Mouse (Mus musculus) hindbrain, embryonic 14.5 days (tissue): ENCODE data around the gene Rbfox1. TPM values are rescaled to one million over a fixed set of nuclear protein-coding genes. Genes with fewer than 3 reads are reported as not detected.

ENCODE experiments used
- ATAC-seq: fragments of 200-750 bp; cut with Nextera tagmentation; 2 replicates; pipeline ENCODE4 v1.8.0; 2017; ENCODE audit warnings: moderate number of reproducible peaks, mild to moderate bottlenecking, moderate TSS enrichment, moderate library complexity; ENCODE audit not compliant: low FRiP score
- DNase-seq: peaks from one replicate; pipeline ENCODE4 v3.0.0-alpha.2; 2015; ENCODE audit warnings: low spot score
- H3K27ac ChIP-seq: fragments of 300-500 bp; sonication (generic); 2 replicates; pipeline ENCODE4 v1.5.1; 2014; ENCODE audit warnings: mild to moderate bottlenecking, moderate library complexity
- H3K27me3 ChIP-seq: fragments of 300-500 bp; sonication (generic); 2 replicates; pipeline ENCODE4 v1.6.1; 2014; ENCODE audit warnings: mild to moderate bottlenecking, low read length, mixed read lengths; ENCODE audit not compliant: control insufficient read depth, insufficient read depth
- H3K36me3 ChIP-seq: fragments of 300-500 bp; sonication (generic); replicated peaks from 2 replicates; pipeline ENCODE4 v1.6.1; 2014; ENCODE audit not compliant: control insufficient read depth, insufficient read depth
- H3K4me1 ChIP-seq: fragments of 300-500 bp; sonication (generic); replicated peaks from 2 replicates; pipeline ENCODE4 v1.6.1; 2014; ENCODE audit warnings: antibody characterized with exemption, low read length, mixed read lengths; ENCODE audit not compliant: control insufficient read depth, insufficient read depth
- H3K4me2 ChIP-seq: fragments of 300-500 bp; sonication (generic); replicated peaks from 2 replicates; pipeline ENCODE4 v1.6.1; 2014; ENCODE audit warnings: mild to moderate bottlenecking, moderate library complexity
- H3K4me3 ChIP-seq: fragments of 300-500 bp; sonication (generic); replicated peaks from 2 replicates; pipeline ENCODE4 v1.5.1; 2014; ENCODE audit warnings: mild to moderate bottlenecking, low read length
- H3K9ac ChIP-seq: fragments of 300-500 bp; sonication (generic); 2 replicates; pipeline ENCODE4 v1.6.1; 2014
- H3K9me3 ChIP-seq: fragments of 300-500 bp; sonication (generic); 2 replicates; pipeline ENCODE4 v1.6.1; 2016; ENCODE audit warnings: low read length; ENCODE audit not compliant: control insufficient read depth
- WGBS: fragments of 180-500 bp; shearing (Covaris S2); extraction: QIAGEN DNeasy Blood & Tissue Kit; methylation state at CpG from one replicate; pipeline ENCODE4 v1.1.7; 2014; 5-methylcytosine and 5-hydroxymethylcytosine counted together
- polyA plus RNA-seq: library from polyadenylated mRNA; unstranded; fragments of >200 nt; fragmentation: Nextera tagmentation; extraction: Ambion mirVana; gene quantifications from 2 replicates; pipeline ENCODE4 v1.2.1, GENCODE M21; 2014

Rbfox1 gene
- polyA plus RNA-seq, 1 experiment from 2014 or later: 217 TPM

- Histone ChIP-seq H3K4me3 (no peak overlapping the region), H3K9me3 (no peaks in the 10 kb centered on the region), H3K4me1 (peaks cover 6% of the 10 kb centered on the region; the same call in 1 of the 2 replicates), H3K27ac (peak overlapping the region; percentile 14; the same call in 1 of the 2 replicates), H3K9ac (no peak overlapping the region), H3K36me3 (no peaks in the 10 kb centered on the region), H3K27me3 (no peaks in the 10 kb centered on the region), H3K4me2 (no peak overlapping the region)
- ATAC-seq (no peak), DNase-seq (no peak)
- WGBS: 69% methylated on average over 5 of the region's 5 CpGs
Observed at GRCm38 (mm10) chr16:6784144-6784543, 899.0 kb downstream of the Rbfox1 start.

GRCm38 (mm10) chr16:6785026-6785425 lies 899.9 kb downstream of the Rbfox1 start:
- no peak overlapping the region for H3K4me3 ChIP-seq
- no peaks in the 10 kb centered on the region for H3K9me3 ChIP-seq
- DNase-seq (peak; percentile 48), ATAC-seq (no peak)
- peaks cover 6% of the 10 kb centered on the region; the same call in 1 of the 2 replicates for H3K4me1 ChIP-seq
- H3K36me3 ChIP-seq: no peaks in the 10 kb centered on the region
- WGBS: 47% methylated on average over 4 of the region's 4 CpGs
- no peak overlapping the region for H3K9ac ChIP-seq
- no peak overlapping the region for H3K27ac ChIP-seq
- no peaks in the 10 kb centered on the region for H3K27me3 ChIP-seq
- no peak overlapping the region for H3K4me2 ChIP-seq

GRCm38 (mm10) chr16:6791218-6791617 lies 906.1 kb downstream of the Rbfox1 start:
- H3K4me2 ChIP-seq: no peak overlapping the region
- no peak overlapping the region for H3K9ac ChIP-seq
- H3K27me3 ChIP-seq: no peaks in the 10 kb centered on the region
- no peaks in the 10 kb centered on the region for H3K9me3 ChIP-seq
- ATAC-seq (no peak), DNase-seq (no peak)
- no peak overlapping the region for H3K27ac ChIP-seq
- H3K4me3 ChIP-seq: no peak overlapping the region
- no peaks in the 10 kb centered on the region for H3K36me3 ChIP-seq
- 74% methylated on average over 3 of the region's 3 CpGs for WGBS
- peaks cover 2% of the 10 kb centered on the region; the same call in 1 of the 2 replicates for H3K4me1 ChIP-seq

- no peak overlapping the region for H3K4me2 ChIP-seq
- peak; percentile 60; the same call in 1 of the 2 replicates for ATAC-seq
- H3K4me3 ChIP-seq: no peak overlapping the region
- 14% methylated on average over 9 of the region's 9 CpGs for WGBS
- no peak overlapping the region for H3K27ac ChIP-seq
- peak; percentile 75 for DNase-seq
- no peaks in the 10 kb centered on the region for H3K27me3 ChIP-seq
- no peaks in the 10 kb centered on the region for H3K9me3 ChIP-seq
- H3K9ac ChIP-seq: no peak overlapping the region
- H3K4me1 ChIP-seq: peaks cover 2% of the 10 kb centered on the region; the same call in 1 of the 2 replicates
- H3K36me3 ChIP-seq: no peaks in the 10 kb centered on the region
Observed at GRCm38 (mm10) chr16:6791655-6792054, 906.5 kb downstream of the Rbfox1 start.

- no peak for DNase-seq
- no peak overlapping the region for H3K27ac ChIP-seq
- H3K4me1 ChIP-seq: no peaks in the 10 kb centered on the region
Observed at GRCm38 (mm10) chr16:6806246-6806645, 921.1 kb downstream of the Rbfox1 start.

GRCm38 (mm10) chr16:6807835-6808234 lies 922.7 kb downstream of the Rbfox1 start:
- Histone ChIP-seq H3K27ac (no peak overlapping the region), H3K4me2 (no peak overlapping the region), H3K36me3 (no peaks in the 10 kb centered on the region), H3K4me3 (no peak overlapping the region), H3K4me1 (no peaks in the 10 kb centered on the region), H3K9ac (no peak overlapping the region), H3K27me3 (no peaks in the 10 kb centered on the region), H3K9me3 (no peaks in the 10 kb centered on the region)
- DNase-seq (no peak), ATAC-seq (no peak)
- WGBS: 74% methylated on average over 2 of the region's 2 CpGs

More at GRCm38 (mm10) chr16:6806246-6806645, 921.1 kb downstream of the Rbfox1 start:
- Histone ChIP-seq H3K9ac (no peak overlapping the region), H3K4me2 (no peak overlapping the region), H3K27me3 (no peaks in the 10 kb centered on the region), H3K36me3 (no peaks in the 10 kb centered on the region), H3K4me3 (no peak overlapping the region), H3K9me3 (no peaks in the 10 kb centered on the region)
- 100% methylated on average over 2 of the region's 2 CpGs for WGBS
- ATAC-seq: no peak

- ATAC-seq (no peak), DNase-seq (no peak)
- no peaks in the 10 kb centered on the region for H3K27me3 ChIP-seq
- peak overlapping the region; percentile 52 for H3K27ac ChIP-seq
- H3K9ac ChIP-seq: no peak overlapping the region
- peaks cover 10% of the 10 kb centered on the region; the same call in 1 of the 2 replicates for H3K4me1 ChIP-seq
- H3K36me3 ChIP-seq: no peaks in the 10 kb centered on the region
- H3K4me3 ChIP-seq: no peak overlapping the region
- H3K9me3 ChIP-seq: no peaks in the 10 kb centered on the region
- 61% methylated on average over 3 of the region's 3 CpGs for WGBS
- H3K4me2 ChIP-seq: no peak overlapping the region
Observed at GRCm38 (mm10) chr16:6813871-6814270, 928.7 kb downstream of the Rbfox1 start.

- 79% methylated on average over 1 of the region's 1 CpGs for WGBS
- ATAC-seq: no peak
Observed at GRCm38 (mm10) chr16:6821741-6822140, 936.6 kb downstream of the Rbfox1 start.

GRCm38 (mm10) chr16:6829892-6830524 lies 944.9 kb downstream of the Rbfox1 start:
- ATAC-seq: no peak
- 94% methylated on average over 6 of the region's 6 CpGs for WGBS

More at GRCm38 (mm10) chr16:6821741-6822140, 936.6 kb downstream of the Rbfox1 start:
- Histone ChIP-seq H3K4me1 (no peaks in the 10 kb centered on the region), H3K4me2 (no peak overlapping the region), H3K36me3 (no peaks in the 10 kb centered on the region), H3K9me3 (no peaks in the 10 kb centered on the region), H3K27me3 (no peaks in the 10 kb centered on the region), H3K9ac (no peak overlapping the region), H3K4me3 (no peak overlapping the region), H3K27ac (no peak overlapping the region)
- DNase-seq: no peak

More at GRCm38 (mm10) chr16:6829892-6830524, 944.9 kb downstream of the Rbfox1 start:
- H3K4me2 ChIP-seq: no peak overlapping the region
- no peaks in the 10 kb centered on the region for H3K36me3 ChIP-seq
- no peak overlapping the region for H3K27ac ChIP-seq
- H3K4me1 ChIP-seq: no peaks in the 10 kb centered on the region
- no peak for DNase-seq
- H3K27me3 ChIP-seq: no peaks in the 10 kb centered on the region
- no peaks in the 10 kb centered on the region for H3K9me3 ChIP-seq
- H3K4me3 ChIP-seq: no peak overlapping the region
- H3K9ac ChIP-seq: no peak overlapping the region
